Mouse (Mus musculus) olfactory bulb, adult 2 months (tissue): ENCODE measurements at regions not wholly inside any gene's neighbourhood (a gene's known extent, or its start where the extent isn't known, plus 50 kb on each side); places are given as distances from the start of the nearest gene placed in this dataset.

Source experiments
- CTCF ChIP-seq: fragments of 200-500 bp; IDR thresholded peaks from 2 replicates; pipeline ENCODE4 v1.5.1; 2012; ENCODE audit warnings: low read depth, mild to moderate bottlenecking, low read length, moderate library complexity; ENCODE audit not compliant: insufficient read depth
- POLR2A ChIP-seq: fragments of 200-500 bp; IDR thresholded peaks from 2 replicates; pipeline ENCODE4 v1.6.1; 2012; ENCODE audit warnings: mild to moderate bottlenecking, low read depth, low read length, moderate library complexity; ENCODE audit not compliant: insufficient read depth

- TF ChIP-seq CTCF, result no peak
- no peak for TF ChIP-seq POLR2A
Observed at GRCm38 (mm10) chr16:49503897-49504413, 195.1 kb upstream of the Ift57 start.
